Mouse (Mus musculus) ovary, postnatal 10 days (tissue): ENCODE data around the gene Muc1.

Experiments used
- DNase-seq: peaks from one replicate; pipeline ENCODE4 v3.0.0; 2022; ENCODE audit warnings: low spot score

Gene Muc1

DNA sequence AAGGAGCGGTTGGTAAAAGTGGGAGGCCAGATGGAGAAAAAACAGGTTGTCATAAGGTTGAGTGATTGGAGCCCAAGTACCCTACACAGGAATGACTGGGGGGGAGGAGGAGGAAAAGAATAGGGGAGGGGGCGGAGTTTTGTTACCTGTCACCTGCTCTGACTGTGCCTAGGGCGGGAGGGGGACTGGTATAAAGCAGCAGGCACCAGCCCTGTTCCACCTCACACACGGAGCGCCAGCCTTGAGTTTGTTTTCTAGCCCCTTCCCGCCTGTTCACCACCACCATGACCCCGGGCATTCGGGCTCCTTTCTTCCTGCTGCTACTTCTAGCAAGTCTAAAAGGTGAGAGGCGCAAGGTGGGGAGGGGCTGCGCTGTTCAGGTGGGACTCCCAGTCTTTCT, at the start of gene Muc1:
Muc1 (plus strand) TSS at position 222 of the 400 bp plus-strand sequence.
- no peak for DNase-seq

GRCm38 (mm10) chr3:89181749-89182500, 46.9 kb upstream of the Muc1 start:
- no peak for DNase-seq

DNA sequence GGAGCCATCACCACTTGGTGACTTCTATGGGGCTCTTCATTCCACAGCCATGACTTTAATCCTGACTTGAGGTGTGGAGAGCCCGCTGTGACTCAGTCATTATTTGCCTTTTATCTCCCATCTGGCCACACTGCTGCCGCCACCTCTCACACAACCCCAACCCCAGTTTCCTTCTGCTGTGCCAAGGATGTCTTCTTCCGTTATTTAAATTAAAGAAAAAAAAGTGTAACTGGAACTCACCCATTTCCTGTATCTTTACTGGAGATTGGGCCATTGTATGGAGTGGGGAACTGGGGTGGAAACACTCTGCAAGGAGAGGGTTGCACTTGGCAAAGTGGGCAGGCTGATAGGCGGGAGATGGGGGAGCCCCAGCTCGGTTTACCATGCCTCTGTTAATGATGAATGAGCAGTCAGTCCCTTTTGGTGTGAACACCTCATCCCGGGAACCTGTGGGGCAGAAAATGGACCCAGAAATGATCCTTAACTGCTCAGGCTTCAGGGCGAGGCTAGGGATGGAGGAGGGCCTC, 46.3 kb upstream of the Muc1 start:
- no peak for DNase-seq

DNA sequence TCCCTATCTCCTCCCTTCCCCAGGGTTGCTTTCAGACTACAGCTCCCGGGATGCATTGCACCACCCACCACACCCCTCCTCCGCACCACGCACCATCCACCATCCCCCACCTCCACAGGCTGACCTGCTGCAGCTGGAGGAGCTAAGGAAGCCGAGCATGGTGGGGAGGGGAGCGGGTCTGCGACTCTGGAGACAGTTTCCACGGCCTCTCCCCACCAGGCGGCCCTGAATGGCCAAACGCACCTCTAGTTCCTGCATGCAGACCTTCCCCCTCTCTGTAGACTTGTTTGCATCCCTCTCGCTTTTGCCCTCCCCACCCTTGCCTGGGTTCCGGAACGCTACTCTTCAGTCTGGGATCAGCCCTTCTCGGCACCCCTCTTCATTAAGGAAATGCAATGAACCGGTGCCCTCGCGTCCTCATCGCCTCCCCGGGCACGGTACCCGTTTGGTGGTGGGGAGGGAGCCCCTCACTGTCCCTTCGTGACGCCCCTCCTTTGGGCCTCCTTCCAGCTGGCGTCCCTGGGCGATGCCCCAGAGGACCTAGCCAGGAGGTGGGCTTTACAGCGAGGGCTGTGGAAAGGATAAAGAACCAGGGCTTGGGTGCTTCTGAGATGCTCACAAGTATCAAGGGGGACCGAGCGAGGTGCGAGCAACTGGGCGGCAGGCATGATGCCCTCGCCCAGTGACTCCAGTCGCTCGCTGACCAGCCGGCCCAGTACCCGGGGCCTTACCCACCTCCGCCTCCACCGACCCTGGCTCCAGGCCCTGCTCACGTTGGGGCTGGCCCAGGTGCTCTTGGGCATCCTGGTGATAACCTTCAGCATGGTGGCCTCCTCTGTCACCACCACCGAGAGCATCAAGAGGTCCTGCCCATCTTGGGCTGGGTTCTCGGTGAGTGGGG, 45.5 kb upstream of the Muc1 start, which contains the start of gene Fam189b:
Fam189b (plus strand) TSS at position 86 of the 901 bp plus-strand sequence.
- peak; percentile 69 for DNase-seq

GRCm38 (mm10) chr3:89183959-89184315, 44.9 kb upstream of the Muc1 start:
- no peak for DNase-seq

DNA sequence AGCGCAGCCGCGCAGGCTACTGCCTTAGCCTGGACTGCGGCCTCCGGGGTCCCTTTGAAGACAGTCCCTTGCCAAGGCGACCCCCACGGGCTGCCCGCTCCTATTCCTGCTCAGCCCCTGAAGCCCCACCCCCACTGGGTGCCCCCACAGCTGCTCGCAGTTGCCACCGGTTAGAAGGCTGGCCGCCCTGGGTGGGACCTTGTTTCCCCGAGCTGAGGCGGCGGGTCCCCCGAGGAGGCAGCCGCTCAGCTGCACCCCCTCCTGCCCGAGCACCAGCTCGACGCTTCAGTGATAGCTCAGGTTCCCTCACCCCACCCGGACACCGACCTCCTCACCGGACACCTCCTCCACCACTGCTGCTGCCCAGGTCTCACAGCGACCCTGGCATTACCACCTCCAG, 41.7 kb upstream of the Muc1 start:
- DNase-seq: no peak

GRCm38 (mm10) chr3:89187690-89188477, 41.0 kb upstream of the Muc1 start:
- DNase-seq: no peak

DNA sequence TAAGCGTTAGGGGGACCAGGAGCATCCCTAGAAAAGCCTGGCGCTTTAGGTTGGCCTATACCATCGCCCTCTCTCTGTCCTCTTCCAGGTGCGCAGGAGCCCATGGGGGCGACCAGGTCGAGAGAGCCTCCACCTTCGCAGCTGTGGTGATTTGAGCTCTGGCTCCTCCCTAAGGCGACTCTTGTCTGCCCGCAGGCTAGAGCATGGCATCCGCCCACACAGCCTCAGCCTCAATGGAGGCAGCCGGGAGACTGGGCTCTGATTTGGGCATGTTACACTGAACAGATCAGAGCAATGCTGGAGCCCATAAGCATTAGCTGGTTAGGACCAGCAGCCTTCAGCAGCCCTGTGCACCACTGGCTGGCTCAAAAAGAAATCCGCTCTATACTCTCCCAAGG, 40.4 kb upstream of the Muc1 start:
- DNase-seq: no peak

GRCm38 (mm10) chr3:89190436-89190835, 38.4 kb upstream of the Muc1 start:
- no peak for DNase-seq

DNA sequence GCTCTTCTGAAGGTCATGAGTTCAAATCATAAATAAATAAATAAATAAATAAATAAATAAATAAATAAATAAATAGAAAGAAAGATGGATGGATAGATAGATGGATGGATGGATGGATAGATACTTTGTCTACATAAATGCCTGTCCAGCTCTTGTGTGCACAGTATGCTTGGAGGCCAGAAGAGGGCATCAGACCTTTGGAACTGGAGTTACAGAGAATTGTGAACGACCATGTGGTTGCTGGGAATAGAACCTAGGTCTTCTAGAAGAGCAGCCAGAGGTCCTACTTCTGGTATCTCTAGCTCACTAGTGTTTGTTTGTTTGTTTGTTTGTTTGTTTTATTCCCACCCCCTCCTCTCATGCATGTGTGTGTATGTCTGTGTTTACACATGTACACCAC, 35.5 kb upstream of the Muc1 start:
- no peak for DNase-seq

GRCm38 (mm10) chr3:89193853-89194252, 35.0 kb upstream of the Muc1 start:
- DNase-seq: no peak

DNA sequence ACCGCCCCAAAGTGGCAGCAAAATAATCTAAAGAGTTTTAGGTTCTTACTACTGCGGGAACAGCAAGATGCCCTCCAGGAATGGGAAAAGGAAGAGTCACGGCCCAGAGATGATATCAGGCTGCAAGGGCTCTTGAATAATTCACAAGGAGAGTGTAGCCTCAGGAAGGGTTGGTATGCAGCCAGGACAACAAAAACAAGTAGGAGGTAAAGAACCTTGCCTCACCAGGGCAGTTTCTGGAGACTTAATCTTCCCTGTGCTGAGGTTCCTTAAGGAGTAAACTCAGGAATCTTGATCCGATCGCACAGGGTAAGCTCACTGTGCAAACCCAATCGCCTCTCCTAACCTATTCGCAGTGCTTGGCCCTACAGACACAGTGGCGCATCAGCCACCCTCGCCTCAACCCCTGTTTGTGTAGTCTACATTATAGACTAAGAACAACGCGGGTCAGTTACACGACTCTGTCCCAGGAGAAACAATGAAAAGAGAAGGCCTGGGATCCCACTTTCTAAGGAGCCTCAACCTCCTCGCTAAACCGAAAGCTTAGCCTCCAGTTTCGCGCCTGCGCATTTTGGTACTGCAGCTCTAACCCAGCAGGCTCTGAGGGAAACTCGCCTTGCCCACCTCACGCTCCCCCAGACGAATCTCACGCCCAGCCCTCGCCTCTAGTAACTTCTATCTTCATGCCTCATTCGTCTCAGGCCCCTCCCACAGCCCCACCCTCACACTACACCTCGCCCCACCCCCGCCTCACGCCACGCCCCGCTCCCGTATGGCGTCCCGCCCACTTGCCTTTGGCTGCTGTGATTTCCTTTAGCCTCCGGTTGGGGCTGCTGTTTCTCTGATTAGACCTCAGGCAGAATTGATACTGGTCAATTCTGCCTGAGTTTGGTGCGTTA, 32.6 kb upstream of the Muc1 start:
- peak; percentile 63 for DNase-seq

GRCm38 (mm10) chr3:89199839-89200238, 29.0 kb upstream of the Muc1 start:
- DNase-seq: no peak

DNA sequence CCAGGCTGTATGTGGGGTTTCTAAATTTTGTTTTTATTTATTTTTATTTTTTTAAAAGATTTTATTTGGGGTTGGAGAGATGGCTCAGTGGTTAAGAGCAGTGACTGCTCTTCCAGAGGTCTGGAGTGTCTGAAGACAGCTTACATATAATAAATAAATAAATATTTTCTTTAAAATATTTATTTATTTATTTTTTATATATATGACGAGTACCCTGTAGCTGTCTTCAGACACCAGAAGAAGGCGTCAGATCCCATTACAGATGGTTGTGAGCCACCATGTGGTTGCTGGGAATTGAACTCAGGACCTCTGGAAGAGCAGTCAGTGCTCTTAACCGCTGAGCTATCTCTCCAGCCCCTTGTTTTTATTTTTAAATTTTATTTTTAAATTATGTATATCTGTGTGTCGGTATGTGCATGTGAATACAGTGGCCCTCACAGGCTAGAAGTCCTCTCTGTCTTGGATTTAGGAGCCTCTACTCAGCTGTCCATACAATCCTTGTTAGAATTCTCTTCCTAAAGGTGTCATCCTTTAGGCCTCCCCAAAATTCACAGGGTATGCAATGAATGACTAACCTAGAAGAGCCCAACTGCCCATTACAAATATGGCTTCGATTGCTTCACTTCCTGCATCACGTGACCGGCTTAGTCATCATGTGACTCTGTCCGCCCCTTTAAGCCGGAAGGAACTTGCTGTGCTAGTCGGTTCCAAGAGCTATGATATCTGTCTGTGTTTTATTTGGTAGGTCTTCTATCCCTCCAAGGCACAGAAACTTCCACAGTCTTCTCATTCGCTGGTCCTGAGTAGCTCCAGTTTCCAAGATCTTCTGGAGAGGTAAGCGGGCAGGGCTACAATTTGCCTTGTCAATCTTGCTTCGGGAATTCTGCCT, 26.4 kb upstream of the Muc1 start, which contains the start of gene Gba:
Gba (plus strand) TSS at position 676 of the 889 bp plus-strand sequence.
- peak; percentile 72 for DNase-seq

- DNase-seq: no peak
These were observed 25.7 kb upstream of the Muc1 start for GRCm38 (mm10) chr3:89203142-89203514.

- no peak for DNase-seq
These were observed 22.8 kb upstream of the Muc1 start for GRCm38 (mm10) chr3:89206079-89206478.

GRCm38 (mm10) chr3:89206695-89207094, 22.2 kb upstream of the Muc1 start:
- no peak for DNase-seq

- no peak for DNase-seq
These were observed 20.7 kb upstream of the Muc1 start for GRCm38 (mm10) chr3:89208075-89208657.

DNA sequence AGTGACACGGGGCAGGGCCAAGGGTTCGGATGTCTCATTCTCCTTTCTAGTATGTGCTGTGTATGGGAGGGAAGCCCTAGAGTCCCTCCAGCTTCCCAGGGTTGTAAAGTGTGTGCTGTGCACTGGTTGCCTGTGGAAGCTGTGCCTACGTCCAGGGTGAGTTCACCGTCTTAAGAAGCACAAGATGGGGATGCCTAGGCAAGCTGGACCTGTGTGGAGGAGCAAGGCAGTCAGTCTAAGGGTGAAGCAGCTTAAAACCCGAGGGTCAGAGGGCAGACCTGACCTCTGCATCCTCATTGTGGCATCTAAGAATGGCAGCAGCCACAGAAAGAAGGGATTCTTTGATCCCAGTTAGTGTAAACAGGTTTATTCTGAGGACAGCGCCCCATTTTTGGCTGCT, 20.1 kb upstream of the Muc1 start:
- no peak for DNase-seq

- DNase-seq: no peak
These were observed 19.1 kb upstream of the Muc1 start for GRCm38 (mm10) chr3:89209731-89210130.
